Mouse (Mus musculus) MEL (cell line): ENCODE results near the gene Cdh23. TPM values are rescaled to one million over a fixed set of nuclear protein-coding genes. Genes with fewer than 3 reads are reported as not detected.

ENCODE experiments used
- DNase-seq: peaks from one replicate; pipeline ENCODE4 v3.0.0; 2011; ENCODE audit warnings: low read depth, low spot score
- H3K27ac ChIP-seq: 2 replicates; pipeline ENCODE4 v1.5.1; 2012; ENCODE audit warnings: low read depth, mild to moderate bottlenecking, control low read depth, low read length, moderate library complexity; ENCODE audit not compliant: control insufficient read depth
- H3K27me3 ChIP-seq, 2 experiments: fragments of 150-350 bp in 1 of 2; sonication (generic) in 1 of 2; 2 replicates each; pipeline ENCODE4 v1.6.1; 2012; ENCODE audit warnings: low read length in 2 of 2, mild to moderate bottlenecking in 2 of 2, improper control_type of control experiment in 1 of 2, moderate library complexity in 1 of 2; ENCODE audit not compliant: insufficient read depth in 2 of 2, control insufficient read depth in 1 of 2
- H3K36me3 ChIP-seq, 2 experiments: 2 replicates each; pipeline ENCODE4 v1.6.1; 2012 to 2014; ENCODE audit warnings: low read length in 2 of 2, improper control_type of control experiment in 1 of 2, inconsistent platforms in 1 of 2, mild to moderate bottlenecking in 1 of 2; ENCODE audit not compliant: insufficient read depth in 2 of 2, control insufficient read depth in 1 of 2
- H3K4me1 ChIP-seq, 2 experiments: fragments of 150-350 bp in 1 of 2; sonication (generic) in 1 of 2; 2 replicates each; pipeline ENCODE4 v1.6.1; 2012; ENCODE audit warnings: low read length in 2 of 2, improper control_type of control experiment in 1 of 2, mild to moderate bottlenecking in 1 of 2; ENCODE audit not compliant: insufficient read depth in 2 of 2, control insufficient read depth in 1 of 2
- H3K4me3 ChIP-seq, 2 experiments: fragments of 150-350 bp in 1 of 2; sonication (generic) in 1 of 2; 2 replicates each; pipeline ENCODE4 v1.5.1; 2012; ENCODE audit warnings: low read depth in 2 of 2, low read length in 2 of 2, mild to moderate bottlenecking in 2 of 2, moderate library complexity in 2 of 2, control low read depth in 1 of 2, improper control_type of control experiment in 1 of 2; ENCODE audit not compliant: control insufficient read depth in 1 of 2, insufficient read depth in 1 of 2
- H3K79me2 ChIP-seq: 2 replicates; pipeline ENCODE4 v1.6.1; 2012; ENCODE audit warnings: mild to moderate bottlenecking, low read length, moderate library complexity; ENCODE audit not compliant: control insufficient read depth, poor library complexity, insufficient read depth
- H3K9ac ChIP-seq: 2 replicates; pipeline ENCODE4 v1.6.1; 2012; ENCODE audit warnings: low read depth, mild to moderate bottlenecking, control low read depth, low read length, moderate library complexity; ENCODE audit not compliant: control insufficient read depth, poor library complexity, severe bottlenecking
- H3K9me3 ChIP-seq: fragments of 150-350 bp; sonication (generic); replicated peaks from 2 replicates; pipeline ENCODE4 v1.6.1; 2012; ENCODE audit warnings: mild to moderate bottlenecking, low read length, improper control_type of control experiment, moderate library complexity; ENCODE audit not compliant: insufficient read depth
- ELF1 ChIP-seq: IDR thresholded peaks from 2 replicates; pipeline ENCODE4 v1.6.1; 2014; ENCODE audit warnings: low read depth, mild to moderate bottlenecking, inconsistent platforms, low read length, improper control_type of control experiment, moderate library complexity
- EP300 ChIP-seq, 2 experiments: IDR thresholded peaks; 2 replicates each; pipeline ENCODE4 v1.6.1; 2011; ENCODE audit warnings: improper control_type of control experiment in 2 of 2, low read length in 2 of 2, low read depth in 1 of 2, mild to moderate bottlenecking in 1 of 2
- GATA1 ChIP-seq: IDR thresholded peaks from 2 replicates; pipeline ENCODE4 v1.6.1; 2011; ENCODE audit warnings: low read depth, low read length, improper control_type of control experiment
- HCFC1 ChIP-seq: IDR thresholded peaks from 2 replicates; pipeline ENCODE4 v1.6.1; 2012; ENCODE audit warnings: low read depth, mild to moderate bottlenecking, inconsistent platforms, low read length, improper control_type of control experiment, moderate library complexity
- KAT2A ChIP-seq: conservative IDR thresholded peaks from 2 replicates; pipeline ENCODE4 v1.6.1; 2012; ENCODE audit warnings: low read depth, low read length, improper control_type of control experiment, inconsistent platforms
- MAZ ChIP-seq: IDR thresholded peaks from 2 replicates; pipeline ENCODE4 v1.6.1; 2012; ENCODE audit warnings: low read depth, mild to moderate bottlenecking, inconsistent platforms, low read length, improper control_type of control experiment
- MEF2A ChIP-seq: IDR thresholded peaks from 2 replicates; pipeline ENCODE4 v1.6.1; 2014; ENCODE audit warnings: low read depth, mild to moderate bottlenecking, inconsistent platforms, low read length, improper control_type of control experiment; ENCODE audit not compliant: poor library complexity, insufficient replicate concordance, severe bottlenecking; ENCODE audit errors: extremely low read depth
- MYB ChIP-seq: IDR thresholded peaks from 2 replicates; pipeline ENCODE4 v1.6.1; 2011; ENCODE audit warnings: mild to moderate bottlenecking, low read depth, low read length, improper control_type of control experiment
- MYC ChIP-seq: IDR thresholded peaks from 2 replicates; pipeline ENCODE4 v1.6.1; 2011; ENCODE audit warnings: low read depth, mild to moderate bottlenecking, low read length, improper control_type of control experiment, moderate library complexity
- POLR2A ChIP-seq, 2 experiments: IDR thresholded peaks; 2 replicates each; pipeline ENCODE4 v1.6.1; 2011 to 2012; ENCODE audit warnings: low read length in 2 of 2, mild to moderate bottlenecking in 2 of 2, control low read depth in 1 of 2, improper control_type of control experiment in 1 of 2, low read depth in 1 of 2, moderate library complexity in 1 of 2; ENCODE audit not compliant: control insufficient read depth in 1 of 2, insufficient read depth in 1 of 2, poor library complexity in 1 of 2
- RAD21 ChIP-seq: IDR thresholded peaks from 2 replicates; pipeline ENCODE4 v1.6.1; 2011; ENCODE audit warnings: mild to moderate bottlenecking, low read depth, low read length, improper control_type of control experiment
- RCOR1 ChIP-seq: IDR thresholded peaks from 2 replicates; pipeline ENCODE4 v1.6.1; 2012; ENCODE audit warnings: low read depth, mild to moderate bottlenecking, inconsistent platforms, low read length, improper control_type of control experiment
- SIN3A ChIP-seq: IDR thresholded peaks from 2 replicates; pipeline ENCODE4 v1.6.1; 2012; ENCODE audit warnings: low read length, improper control_type of control experiment, inconsistent platforms
- TBP ChIP-seq: IDR thresholded peaks from 2 replicates; pipeline ENCODE4 v1.8.0; 2011; ENCODE audit warnings: low read depth, low read length, improper control_type of control experiment
- TCF12 ChIP-seq: IDR thresholded peaks from 2 replicates; pipeline ENCODE4 v1.6.1; 2014; ENCODE audit warnings: low read depth, mild to moderate bottlenecking, inconsistent platforms, low read length, improper control_type of control experiment, moderate library complexity
- UBTF ChIP-seq: IDR thresholded peaks from 2 replicates; pipeline ENCODE4 v1.6.1; 2012; ENCODE audit warnings: low read depth, mild to moderate bottlenecking, inconsistent platforms, low read length, improper control_type of control experiment, moderate library complexity, borderline replicate concordance; ENCODE audit not compliant: insufficient read depth
- ZC3H11A ChIP-seq: IDR thresholded peaks from 2 replicates; pipeline ENCODE4 v1.6.1; 2012; ENCODE audit warnings: low read depth, mild to moderate bottlenecking, inconsistent platforms, low read length, improper control_type of control experiment
- ZKSCAN1 ChIP-seq: IDR thresholded peaks from 2 replicates; pipeline ENCODE4 v1.6.1; 2012; ENCODE audit warnings: low read depth, mild to moderate bottlenecking, inconsistent platforms, low read length, improper control_type of control experiment, moderate library complexity
- ZNF384 ChIP-seq: IDR thresholded peaks from 2 replicates; pipeline ENCODE4 v1.6.1; 2012; ENCODE audit warnings: low read depth, mild to moderate bottlenecking, inconsistent platforms, low read length, improper control_type of control experiment
- polyA plus RNA-seq, 2 experiments: library from polyadenylated mRNA; stranded (reverse) in 1 of 2; unstranded in 1 of 2; fragments of >175 nt in 1 of 2; fragments of >200 nt in 1 of 2; gene quantifications; 2 replicates each; pipeline versions ENCODE4 v1.2.1 to v1.2.4; 2012; ENCODE audit warnings: low replicate concordance in 2 of 2, low read depth in 1 of 2; ENCODE audit not compliant: insufficient read length in 2 of 2, insufficient read depth in 1 of 2, missing spikeins in 1 of 2
- total RNA-seq: library from RNA; depleted of rRNA; stranded (reverse); fragments of 300-350 nt; gene quantifications from 2 replicates; pipeline ENCODE4 v1.2.3, GENCODE M21; 2012

Gene Cdh23
- total and polyA plus RNA-seq, 3 experiments = 0.04 TPM; not detected in 2

- Histone ChIP-seq H3K4me1 (peaks cover 6 to 23% of the 10 kb centered on the region in 2 experiments), H3K9me3 (no peaks in the 10 kb centered on the region), H3K36me3 (peaks cover 0 to 20% of the 10 kb centered on the region in 2 experiments; a peak in 2 of 4 replicates), H3K4me3 (no peak overlapping the region), H3K9ac (no peak overlapping the region), H3K27me3 (no peaks in the 10 kb centered on the region), H3K27ac (no peak overlapping the region)
- no peak for DNase-seq
- TF ChIP-seq MAZ (no peak), ELF1 (no peak), SIN3A (no peak), EP300 (IDR thresholded peaks at IDR 0.05; ENCODE audit: low read depth in 1 of 2, low read length in 2 of 2) (no peak), ZC3H11A (no peak), GATA1 (no peak), TBP (no peak), RAD21 (no peak), POLR2A (IDR thresholded peaks at IDR 0.05; ENCODE audit: control insufficient read depth in 1 of 2, insufficient read depth in 1 of 2, low read depth in 1 of 2, low read length in 2 of 2, poor library complexity in 1 of 2) (no peak)
- TF ChIP-seq, all 39 proteins: peak for 0
- no peaks in the 10 kb centered on the region for H3K79me2 ChIP-seq
Measured at GRCm38 (mm10) chr10:60353241-60354002, 342.9 kb downstream of the Cdh23 start.

DNA sequence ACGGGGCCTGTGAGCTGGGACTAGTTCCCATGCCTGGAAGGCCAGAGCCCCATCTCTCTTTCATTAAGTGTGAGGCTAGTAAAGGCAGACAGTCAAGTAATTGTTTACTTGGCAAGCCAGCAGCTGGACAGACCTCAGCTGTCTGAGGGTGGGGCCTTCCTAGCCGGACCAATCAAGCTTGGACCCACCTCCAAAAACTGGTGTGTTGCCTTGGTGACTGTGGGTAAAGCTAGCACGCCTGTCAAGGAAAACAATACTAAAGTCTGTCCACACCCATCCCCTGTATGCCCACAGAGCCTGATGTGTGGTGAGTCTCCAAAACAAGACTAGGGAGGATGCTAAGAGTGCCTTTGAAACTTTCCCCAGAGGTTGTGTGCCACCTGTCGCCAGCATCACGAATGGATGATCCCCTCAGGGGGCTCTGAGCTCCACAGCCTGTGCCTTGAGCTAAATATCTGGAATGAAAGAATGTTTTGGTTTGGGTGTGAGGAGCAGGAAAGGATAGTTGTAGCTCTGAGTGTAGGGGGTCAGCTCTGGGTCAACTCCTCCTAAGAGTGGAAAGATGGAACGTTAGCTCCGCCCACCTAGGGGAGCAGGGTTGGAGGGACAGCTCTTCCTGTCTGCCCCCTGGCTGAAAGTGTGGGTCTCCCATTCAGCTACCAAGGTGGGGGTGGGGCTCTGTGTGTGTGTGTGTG, 344.4 kb downstream of the Cdh23 start:
- Histone ChIP-seq H3K27me3 (no peaks in the 10 kb centered on the region), H3K79me2 (no peaks in the 10 kb centered on the region), H3K4me1 (peaks cover 8 to 27% of the 10 kb centered on the region in 2 experiments), H3K9ac (no peak overlapping the region), H3K27ac (no peak overlapping the region), H3K36me3 (peaks cover 0 to 23% of the 10 kb centered on the region in 2 experiments; a peak in 2 of 4 replicates), H3K4me3 (no peak overlapping the region), H3K9me3 (no peaks in the 10 kb centered on the region)
- DNase-seq = no peak
- TF ChIP-seq MYB (no peak), UBTF (no peak), RAD21 (no peak), ZNF384 (no peak), TBP (no peak), MYC (no peak), ZKSCAN1 (no peak), RCOR1 (no peak), HCFC1 (no peak), MEF2A (no peak), TCF12 (no peak), KAT2A (no peak)
